Mouse (Mus musculus): ENCODE measurements around the gene Sult3a2. TPM values are rescaled to one million over a fixed set of nuclear protein-coding genes. Genes with fewer than 3 reads are reported as not detected.
"Not testable (repeated sequence)": the region's sequence is repeated elsewhere in the genome, so short reads cannot be mapped to it uniquely, and the experiment has no call there.

The Sult3a2 gene
- polyA plus RNA-seq, 1 experiment, result not detected

GRCm38 (mm10) chr10:33792166-33792565 lies 5.7 kb upstream of the Sult3a2 start:
- not testable (repeated sequence) for H3K27me3 ChIP-seq (ENCODE audit: control insufficient read depth, insufficient read depth, insufficient read length); H3K36me3 ChIP-seq (ENCODE audit: control insufficient read depth, insufficient read depth); H3K79me2 ChIP-seq (ENCODE audit: control insufficient read depth, insufficient read depth); H3ac ChIP-seq (ENCODE audit: control insufficient read depth, insufficient read length); H3K4me2 ChIP-seq (ENCODE audit: low read depth); H3K4me3 ChIP-seq

- H3K79me2 ChIP-seq (ENCODE audit: control insufficient read depth, insufficient read depth), result no peaks in the 10 kb centered on the region
- H3K4me2 ChIP-seq (ENCODE audit: low read depth), result no peak overlapping the region
- H3ac ChIP-seq (ENCODE audit: control insufficient read depth, insufficient read length), result no peak overlapping the region
- no peak for TF ChIP-seq TCF3 (IDR thresholded peaks at IDR 0.05; ENCODE audit: insufficient read length, low read depth)
- no peak for TF ChIP-seq MYOD1 (IDR thresholded peaks at IDR 0.05; ENCODE audit: control insufficient read depth in 1 of 3, insufficient read length in 2 of 3, low read depth in 2 of 3)
- no peak for TF ChIP-seq CEBPB (IDR thresholded peaks at IDR 0.05; ENCODE audit: insufficient read depth, poor library complexity, severe bottlenecking)
- no peak for TF ChIP-seq SRF (IDR thresholded peaks at IDR 0.05; ENCODE audit: control insufficient read depth, insufficient read length, low read depth)
- no peak for TF ChIP-seq POLR2AphosphoS2 (IDR thresholded peaks at IDR 0.05; ENCODE audit: insufficient read length, low read depth)
- TF ChIP-seq MYOG (IDR thresholded peaks at IDR 0.05; ENCODE audit: control insufficient read depth in 1 of 3, insufficient read depth in 1 of 3, insufficient read length in 2 of 3, low read depth in 2 of 3), result no peak
- no peak for TF ChIP-seq TCF12 (IDR thresholded peaks at IDR 0.05; ENCODE audit: insufficient read depth, poor library complexity, severe bottlenecking)
- TF ChIP-seq POLR2A (IDR thresholded peaks at IDR 0.05; ENCODE audit: insufficient read length, low read depth), result no peak
- no peak for TF ChIP-seq E2F4 (IDR thresholded peaks at IDR 0.05; ENCODE audit: insufficient read depth)
- TF ChIP-seq USF1 (IDR thresholded peaks at IDR 0.05; ENCODE audit: low read depth), result no peak
- TF ChIP-seq MAX (IDR thresholded peaks at IDR 0.05; ENCODE audit: low read depth), result no peak
- TF ChIP-seq REST (IDR thresholded peaks at IDR 0.05; ENCODE audit: insufficient read depth, insufficient read length), result no peak
- H3K36me3 ChIP-seq (ENCODE audit: control insufficient read depth, insufficient read depth), result no peaks in the 10 kb centered on the region
- H3K4me3 ChIP-seq, result no peak overlapping the region
- H3K27me3 ChIP-seq (ENCODE audit: control insufficient read depth, insufficient read depth, insufficient read length), result no peaks in the 10 kb centered on the region
Measured at GRCm38 (mm10) chr10:33787541-33787940, 1.0 kb upstream of the Sult3a2 start.

GRCm38 (mm10) chr10:33735251-33735650 lies 51.3 kb downstream of the Sult3a2 start:
- H3K4me2 ChIP-seq (ENCODE audit: low read depth); H3K4me3 ChIP-seq; H3K36me3 ChIP-seq (ENCODE audit: control insufficient read depth, insufficient read depth); H3K79me2 ChIP-seq (ENCODE audit: control insufficient read depth, insufficient read depth); H3ac ChIP-seq (ENCODE audit: control insufficient read depth, insufficient read length); H3K27me3 ChIP-seq (ENCODE audit: control insufficient read depth, insufficient read depth, insufficient read length): not testable (repeated sequence)

GRCm38 (mm10) chr10:33733241-33733640 lies 53.3 kb downstream of the Sult3a2 start:
- Histone ChIP-seq H3ac (ENCODE audit: control insufficient read depth, insufficient read length) (no peak overlapping the region), H3K27me3 (ENCODE audit: control insufficient read depth, insufficient read depth, insufficient read length) (no peaks in the 10 kb centered on the region), H3K4me2 (ENCODE audit: low read depth) (no peak overlapping the region), H3K79me2 (ENCODE audit: control insufficient read depth, insufficient read depth) (no peaks in the 10 kb centered on the region), H3K4me3 (no peak overlapping the region), H3K36me3 (ENCODE audit: control insufficient read depth, insufficient read depth) (no peaks in the 10 kb centered on the region)
- TF ChIP-seq TCF12 (IDR thresholded peaks at IDR 0.05; ENCODE audit: insufficient read depth, poor library complexity, severe bottlenecking) (no peak), TCF3 (IDR thresholded peaks at IDR 0.05; ENCODE audit: insufficient read length, low read depth) (no peak), POLR2A (IDR thresholded peaks at IDR 0.05; ENCODE audit: insufficient read length, low read depth) (no peak)

- no peaks in the 10 kb centered on the region for H3K36me3 ChIP-seq (ENCODE audit: control insufficient read depth, insufficient read depth)
- H3K27me3 ChIP-seq (ENCODE audit: control insufficient read depth, insufficient read depth, insufficient read length), result no peaks in the 10 kb centered on the region
- TF ChIP-seq MYOD1 (IDR thresholded peaks at IDR 0.05; ENCODE audit: control insufficient read depth in 1 of 3, insufficient read length in 2 of 3, low read depth in 2 of 3) (no peak), POLR2AphosphoS2 (IDR thresholded peaks at IDR 0.05; ENCODE audit: insufficient read length, low read depth) (no peak), SRF (IDR thresholded peaks at IDR 0.05; ENCODE audit: control insufficient read depth, insufficient read length, low read depth) (no peak), REST (IDR thresholded peaks at IDR 0.05; ENCODE audit: insufficient read depth, insufficient read length) (no peak), TCF3 (IDR thresholded peaks at IDR 0.05; ENCODE audit: insufficient read length, low read depth) (no peak), MAX (IDR thresholded peaks at IDR 0.05; ENCODE audit: low read depth) (no peak), TCF12 (IDR thresholded peaks at IDR 0.05; ENCODE audit: insufficient read depth, poor library complexity, severe bottlenecking) (no peak), MYOG (IDR thresholded peaks at IDR 0.05; ENCODE audit: control insufficient read depth in 1 of 3, insufficient read depth in 1 of 3, insufficient read length in 2 of 3, low read depth in 2 of 3) (no peak), E2F4 (IDR thresholded peaks at IDR 0.05; ENCODE audit: insufficient read depth) (no peak), USF1 (IDR thresholded peaks at IDR 0.05; ENCODE audit: low read depth) (no peak)
- H3K79me2 ChIP-seq (ENCODE audit: control insufficient read depth, insufficient read depth), result no peaks in the 10 kb centered on the region
- H3ac ChIP-seq (ENCODE audit: control insufficient read depth, insufficient read length), result no peak overlapping the region
- H3K4me3 ChIP-seq, result no peak overlapping the region
- H3K4me2 ChIP-seq (ENCODE audit: low read depth), result no peak overlapping the region
Measured at GRCm38 (mm10) chr10:33732409-33733185, 53.9 kb downstream of the Sult3a2 start.

GRCm38 (mm10) chr10:33723764-33724163 lies 62.7 kb downstream of the Sult3a2 start:
- Histone ChIP-seq H3K4me2 (ENCODE audit: low read depth) (no peak overlapping the region), H3K79me2 (ENCODE audit: control insufficient read depth, insufficient read depth) (no peaks in the 10 kb centered on the region), H3K36me3 (ENCODE audit: control insufficient read depth, insufficient read depth) (no peaks in the 10 kb centered on the region), H3K4me3 (no peak overlapping the region), H3K27me3 (ENCODE audit: control insufficient read depth, insufficient read depth, insufficient read length) (no peaks in the 10 kb centered on the region), H3ac (ENCODE audit: control insufficient read depth, insufficient read length) (no peak overlapping the region)
- TF ChIP-seq USF1 (IDR thresholded peaks at IDR 0.05; ENCODE audit: low read depth), result no peak
- TF ChIP-seq CEBPB (IDR thresholded peaks at IDR 0.05; ENCODE audit: insufficient read depth, poor library complexity, severe bottlenecking), result no peak
- TF ChIP-seq MYOG (IDR thresholded peaks at IDR 0.05; ENCODE audit: control insufficient read depth in 1 of 3, insufficient read depth in 1 of 3, insufficient read length in 2 of 3, low read depth in 2 of 3), result no peak
- no peak for TF ChIP-seq POLR2AphosphoS2 (IDR thresholded peaks at IDR 0.05; ENCODE audit: insufficient read length, low read depth)
- no peak for TF ChIP-seq MAX (IDR thresholded peaks at IDR 0.05; ENCODE audit: low read depth)
- no peak for TF ChIP-seq SRF (IDR thresholded peaks at IDR 0.05; ENCODE audit: control insufficient read depth, insufficient read length, low read depth)
- no peak for TF ChIP-seq REST (IDR thresholded peaks at IDR 0.05; ENCODE audit: insufficient read depth, insufficient read length)
- no peak for TF ChIP-seq TCF3 (IDR thresholded peaks at IDR 0.05; ENCODE audit: insufficient read length, low read depth)
- no peak for TF ChIP-seq TCF12 (IDR thresholded peaks at IDR 0.05; ENCODE audit: insufficient read depth, poor library complexity, severe bottlenecking)
- no peak for TF ChIP-seq E2F4 (IDR thresholded peaks at IDR 0.05; ENCODE audit: insufficient read depth)
- TF ChIP-seq MYOD1 (IDR thresholded peaks at IDR 0.05; ENCODE audit: control insufficient read depth in 1 of 3, insufficient read length in 2 of 3, low read depth in 2 of 3), result no peak
- TF ChIP-seq POLR2A (IDR thresholded peaks at IDR 0.05; ENCODE audit: insufficient read length, low read depth), result no peak
